Mouse (Mus musculus) forebrain, postnatal 0 days (tissue): ENCODE data around the gene Arhgap19. TPM values are rescaled to one million over a fixed set of nuclear protein-coding genes. Genes with fewer than 3 reads are reported as not detected.
A peak's percentile ranks its signal among the peaks of the same experiment; 100 is the strongest.

Experiments used
- ATAC-seq: fragments of 200-750 bp; cut with Nextera tagmentation; 2 replicates; pipeline ENCODE4 v1.8.0; 2017; ENCODE audit warnings: mild to moderate bottlenecking, moderate library complexity
- DNase-seq: peaks from one replicate; pipeline ENCODE4 v3.0.0-alpha.2; 2015
- H3K27ac ChIP-seq: fragments of 300-500 bp; sonication (generic); 2 replicates; pipeline ENCODE4 v1.5.1; 2014; ENCODE audit warnings: low read depth, mild to moderate bottlenecking, antibody characterized with exemption, low read length, moderate library complexity, mixed read lengths
- H3K27me3 ChIP-seq: fragments of 300-500 bp; sonication (generic); 2 replicates; pipeline ENCODE4 v1.6.1; 2014; ENCODE audit warnings: mild to moderate bottlenecking, low read length, mixed read lengths; ENCODE audit not compliant: insufficient read depth
- H3K36me3 ChIP-seq: fragments of 300-500 bp; sonication (generic); 2 replicates; pipeline ENCODE4 v1.6.1; 2014; ENCODE audit warnings: mild to moderate bottlenecking, moderate library complexity; ENCODE audit not compliant: insufficient read depth
- H3K4me1 ChIP-seq: fragments of 300-500 bp; sonication (generic); 2 replicates; pipeline ENCODE4 v1.6.1; 2014; ENCODE audit warnings: antibody characterized with exemption; ENCODE audit not compliant: insufficient read depth
- H3K4me2 ChIP-seq: fragments of 300-500 bp; sonication (generic); 2 replicates; pipeline ENCODE4 v1.6.1; 2014; ENCODE audit warnings: low read depth, mild to moderate bottlenecking, moderate library complexity
- H3K4me3 ChIP-seq: fragments of 300-500 bp; sonication (generic); 2 replicates; pipeline ENCODE4 v1.5.1; 2014; ENCODE audit warnings: low read depth, low read length, mixed read lengths
- H3K9ac ChIP-seq: fragments of 300-500 bp; sonication (generic); 2 replicates; pipeline ENCODE4 v1.6.1; 2014; ENCODE audit warnings: mild to moderate bottlenecking
- H3K9me3 ChIP-seq: fragments of 300-500 bp; sonication (generic); 2 replicates; pipeline ENCODE4 v1.6.1; 2016; ENCODE audit warnings: low read length
- CTCF ChIP-seq: sonication (generic); IDR thresholded peaks from 2 replicates; pipeline ENCODE4 v1.5.1; 2016; ENCODE audit warnings: antibody characterized with exemption, control low read depth, low read depth
- WGBS: fragments of 180-500 bp; shearing (Covaris S2); extraction: QIAGEN DNeasy Blood & Tissue Kit; methylation state at CpG from one replicate; pipeline ENCODE4 v1.1.7; 2014; 5-methylcytosine and 5-hydroxymethylcytosine counted together
- polyA plus RNA-seq: library from polyadenylated mRNA; unstranded; fragments of >200 nt; fragmentation: Nextera tagmentation; extraction: Ambion mirVana; gene quantifications from 2 replicates; pipeline ENCODE4 v1.2.1, GENCODE M21; 2015
- total RNA-seq: library from RNA; depleted of rRNA; stranded (reverse); fragments of >200 nt; gene quantifications from 2 replicates; pipeline ENCODE4 v1.2.3, GENCODE M21; 2014

Gene Arhgap19
- total and polyA plus RNA-seq, 2 experiments from 2014 or later, result 3.2 to 6.0 TPM

- H3K9me3 ChIP-seq, result no peaks in the 10 kb centered on the region
- ATAC-seq (no peak), DNase-seq (peak; percentile 21)
- no peaks in the 10 kb centered on the region for H3K36me3 ChIP-seq
- H3K27ac ChIP-seq, result peak overlapping the region; percentile 95; the same call in 1 of the 2 replicates
- peak overlapping the region; percentile 76 for H3K4me3 ChIP-seq
- H3K27me3 ChIP-seq, result no peaks in the 10 kb centered on the region
- no peak for TF ChIP-seq CTCF
- peak overlapping the region; percentile 85 for H3K9ac ChIP-seq
- peak overlapping the region; percentile 72 for H3K4me2 ChIP-seq
- 13% methylated on average over 14 of the region's 14 CpGs for WGBS
- peaks cover 22% of the 10 kb centered on the region for H3K4me1 ChIP-seq
Measured at GRCm38 (mm10) chr19:41831718-41832391, 30.0 kb upstream of the Arhgap19 start.

DNA sequence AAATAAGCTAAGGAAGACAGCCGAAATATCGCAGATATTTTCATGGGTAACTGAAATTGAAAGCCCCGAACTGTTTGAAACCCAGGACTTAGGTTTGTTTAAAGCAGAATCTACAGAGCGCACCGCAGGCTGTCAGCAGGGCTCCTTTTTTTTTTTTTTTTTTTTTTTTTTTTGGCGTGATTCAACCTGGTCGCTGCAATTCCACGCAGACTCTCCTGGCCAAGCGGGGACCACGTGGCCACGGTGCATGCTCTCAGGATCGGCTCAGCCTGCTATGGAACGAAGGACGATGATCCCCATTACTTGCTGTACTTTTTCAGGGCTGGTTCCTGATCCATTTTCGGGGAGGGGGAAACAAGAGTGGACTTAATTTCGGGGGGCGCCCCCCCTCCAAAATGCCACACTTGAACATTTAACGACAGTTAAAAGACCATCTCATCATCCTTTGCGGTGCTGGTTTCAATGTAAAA, 29.3 kb upstream of the Arhgap19 start:
- Histone ChIP-seq H3K36me3 (no peaks in the 10 kb centered on the region), H3K4me2 (peak overlapping the region; percentile 72), H3K27me3 (no peaks in the 10 kb centered on the region), H3K4me3 (peak overlapping the region; percentile 76), H3K9me3 (no peaks in the 10 kb centered on the region), H3K4me1 (peaks cover 22% of the 10 kb centered on the region), H3K27ac (peak overlapping the region; percentile 95), H3K9ac (peak overlapping the region; percentile 85)
- ATAC-seq (no peak), DNase-seq (peak; percentile 63)
- TF ChIP-seq CTCF, result no peak
- under 1% methylated on average over 17 of the region's 19 CpGs for WGBS

DNA sequence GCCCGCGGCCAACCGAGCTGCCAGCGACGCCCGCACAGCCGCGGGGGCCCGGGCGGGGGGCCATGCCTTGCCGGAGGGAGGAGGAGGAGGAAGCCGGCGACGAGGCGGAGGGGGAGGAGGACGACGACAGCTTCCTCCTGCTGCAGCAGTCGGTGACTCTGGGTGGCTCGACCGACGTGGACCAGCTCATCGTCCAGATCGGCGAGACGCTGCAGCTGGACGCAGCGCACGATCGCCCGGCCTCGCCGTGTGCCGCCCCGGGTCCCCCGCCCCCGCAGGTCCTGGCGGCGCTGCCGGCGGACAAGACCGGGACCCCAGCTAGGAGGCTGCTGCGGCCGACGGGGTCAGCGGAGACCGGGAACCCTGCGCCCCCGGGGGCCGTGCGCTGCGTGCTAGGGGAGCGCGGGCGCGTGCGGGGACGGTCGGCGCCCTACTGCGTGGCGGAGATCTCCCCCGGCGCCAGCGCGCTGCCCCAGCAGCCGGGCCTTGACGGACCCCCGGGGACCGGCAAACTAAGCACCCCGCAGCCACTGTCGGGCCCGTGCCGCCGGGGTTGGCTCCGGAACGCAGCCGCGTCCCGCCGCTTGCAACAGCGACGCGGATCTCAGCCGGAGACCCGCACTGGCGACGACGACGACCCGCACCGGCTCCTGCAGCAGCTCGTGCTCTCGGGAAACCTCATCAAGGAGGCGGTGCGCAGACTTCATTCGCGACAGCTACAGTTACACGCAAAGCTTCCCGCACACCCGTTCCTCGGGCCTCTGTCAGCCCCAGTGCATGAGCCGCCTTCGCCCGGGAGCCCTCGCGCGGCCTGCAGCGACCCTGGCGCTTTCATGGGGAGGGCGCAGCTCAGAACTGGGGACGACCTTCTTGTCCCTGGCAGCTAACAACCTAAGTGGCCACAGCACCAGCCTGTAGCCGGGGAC, 28.5 kb upstream of the Arhgap19 start:
- peak overlapping the region; percentile 72 for H3K4me2 ChIP-seq
- ATAC-seq, result peak; percentile 63

GRCm38 (mm10) chr19:41829381-41830105, 27.7 kb upstream of the Arhgap19 start, which contains the start of gene Frat1:
TSS of gene Frat1 (plus strand) at chr19:41829970.
- DNase-seq (peak; percentile 96), ATAC-seq (peak; percentile 95)
- TF ChIP-seq CTCF, result peak; percentile 34
- Histone ChIP-seq H3K27me3 (no peaks in the 10 kb centered on the region), H3K36me3 (no peaks in the 10 kb centered on the region), H3K9ac (peak within 1 kb of the TSS; percentile 85), H3K9me3 (no peaks in the 10 kb centered on the region), H3K4me1 (peaks cover 14% of the 10 kb centered on the region), H3K4me2 (peak within 1 kb of the TSS; percentile 72), H3K4me3 (peak within 1 kb of the TSS; percentile 76), H3K27ac (peak within 1 kb of the TSS; percentile 95)
- WGBS, result under 1% methylated on average over 39 of the region's 39 CpGs

More for the DNA sequence above, 28.5 kb upstream of the Arhgap19 start:
- peaks cover 20% of the 10 kb centered on the region for H3K4me1 ChIP-seq
- H3K9me3 ChIP-seq, result no peaks in the 10 kb centered on the region
- H3K9ac ChIP-seq, result peak overlapping the region; percentile 85
- H3K36me3 ChIP-seq, result no peaks in the 10 kb centered on the region
- TF ChIP-seq CTCF, result 0 out of 2 replicates have a peak, but pooled peaks have one; percentile 16
- WGBS, result 6% methylated on average over 90 of the region's 112 CpGs
- H3K4me3 ChIP-seq, result peak overlapping the region; percentile 76
- peak; percentile 72 for DNase-seq
- peak overlapping the region; percentile 95 for H3K27ac ChIP-seq
- H3K27me3 ChIP-seq, result no peaks in the 10 kb centered on the region

DNA sequence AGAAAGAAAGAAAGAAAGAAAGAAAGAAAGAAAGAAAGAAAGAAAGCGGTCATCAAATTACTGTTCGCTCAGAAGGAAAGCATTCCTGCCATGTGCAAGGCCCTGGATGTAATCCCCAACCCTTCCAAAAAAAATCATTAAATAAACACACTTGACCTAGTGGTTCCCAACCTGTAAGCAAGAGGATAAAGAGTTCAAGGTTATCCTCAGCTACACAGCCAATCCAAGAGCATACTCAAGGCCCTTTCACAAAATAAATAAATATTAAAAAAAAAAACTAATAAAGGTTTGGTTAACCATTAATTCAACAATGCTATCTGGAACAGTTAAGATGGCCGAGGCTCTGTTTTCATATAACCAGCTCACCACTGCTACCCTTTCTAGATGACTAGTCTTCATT, 27.1 kb upstream of the Arhgap19 start:
- Histone ChIP-seq H3K4me1 (peaks cover 14% of the 10 kb centered on the region), H3K9me3 (no peaks in the 10 kb centered on the region), H3K36me3 (no peaks in the 10 kb centered on the region), H3K4me2 (peak overlapping the region; percentile 72), H3K9ac (peak overlapping the region; percentile 85), H3K4me3 (peak overlapping the region; percentile 76), H3K27ac (peak overlapping the region; percentile 95), H3K27me3 (no peaks in the 10 kb centered on the region)
- no peak for ATAC-seq
- TF ChIP-seq CTCF, result no peak
- WGBS, result 55% methylated on average over 3 of the region's 3 CpGs
- DNase-seq, result no peak

- no peak for TF ChIP-seq CTCF
- Histone ChIP-seq H3K4me3 (no peak overlapping the region), H3K9me3 (no peaks in the 10 kb centered on the region), H3K4me1 (no peaks in the 10 kb centered on the region), H3K4me2 (no peak overlapping the region), H3K36me3 (no peaks in the 10 kb centered on the region), H3K27me3 (no peaks in the 10 kb centered on the region), H3K27ac (no peak overlapping the region), H3K9ac (no peak overlapping the region)
- ATAC-seq, result no peak
- no peak for DNase-seq
- WGBS, result 82% methylated on average over 3 of the region's 3 CpGs
Measured at GRCm38 (mm10) chr19:41826529-41826928, 24.7 kb upstream of the Arhgap19 start.
